Mouse (Mus musculus): ENCODE data around the gene 6330403K07Rik.
A peak's percentile ranks its signal among the peaks of the same experiment; 100 is the strongest.

6330403K07Rik gene

GRCm38 (mm10) chr11:71033163-71033761, at the start of gene 6330403K07Rik:
6330403K07Rik (minus strand) TSS chr11:71033513.
- no peak for DNase-seq (ENCODE audit: extremely low read depth, insufficient read length, low spot score)

GRCm38 (mm10) chr11:71076342-71076741, 43.0 kb upstream of the 6330403K07Rik start:
- no peak for DNase-seq (ENCODE audit: extremely low read depth, insufficient read length, low spot score)

- no peak for DNase-seq (ENCODE audit: extremely low read depth, insufficient read length, low spot score)
These were observed 19.2 kb upstream of the 6330403K07Rik start for GRCm38 (mm10) chr11:71052554-71052953.

GRCm38 (mm10) chr11:71039526-71040298, 6.4 kb upstream of the 6330403K07Rik start:
- no peak for DNase-seq (ENCODE audit: extremely low read depth, insufficient read length, low spot score)

- peak; percentile 13 for DNase-seq (ENCODE audit: extremely low read depth, insufficient read length, low spot score)
These were observed 686 bp downstream of the 6330403K07Rik start for GRCm38 (mm10) chr11:71032491-71033162.

GRCm38 (mm10) chr11:71032070-71032469, 1.2 kb downstream of the 6330403K07Rik start:
- no peak for DNase-seq (ENCODE audit: extremely low read depth, insufficient read length, low spot score)

GRCm38 (mm10) chr11:71029403-71030118, 3.8 kb downstream of the 6330403K07Rik start:
- no peak for DNase-seq (ENCODE audit: extremely low read depth, insufficient read length, low spot score)

- no peak for DNase-seq (ENCODE audit: extremely low read depth, insufficient read length, low spot score)
These were observed 5.0 kb downstream of the 6330403K07Rik start for GRCm38 (mm10) chr11:71028280-71028679.

- peak; percentile 99 for DNase-seq (ENCODE audit: extremely low read depth, insufficient read length, low spot score)
These were observed 13.9 kb downstream of the 6330403K07Rik start, which contains the start of the genes Mis12 and Derl2 for GRCm38 (mm10) chr11:71019201-71020068. Mis12 (plus strand) TSS chr11:71019611. Derl2 (minus strand) TSS chr11:71019841.

- no peak for DNase-seq (ENCODE audit: extremely low read depth, insufficient read length, low spot score)
These were observed 14.7 kb downstream of the 6330403K07Rik start for GRCm38 (mm10) chr11:71018416-71019200.

GRCm38 (mm10) chr11:71017051-71017450, 16.3 kb downstream of the 6330403K07Rik start:
- no peak for DNase-seq (ENCODE audit: extremely low read depth, insufficient read length, low spot score)

- no peak for DNase-seq (ENCODE audit: extremely low read depth, insufficient read length, low spot score)
These were observed 20.6 kb downstream of the 6330403K07Rik start for GRCm38 (mm10) chr11:71012743-71013142.

- no peak for DNase-seq (ENCODE audit: extremely low read depth, insufficient read length, low spot score)
These were observed 25.0 kb downstream of the 6330403K07Rik start for GRCm38 (mm10) chr11:71008321-71008720.

GRCm38 (mm10) chr11:71007831-71008230, 25.5 kb downstream of the 6330403K07Rik start:
- DNase-seq (ENCODE audit: extremely low read depth, insufficient read length, low spot score): no peak

GRCm38 (mm10) chr11:71007026-71007425, 26.3 kb downstream of the 6330403K07Rik start:
- no peak for DNase-seq (ENCODE audit: extremely low read depth, insufficient read length, low spot score)

- no peak for DNase-seq (ENCODE audit: extremely low read depth, insufficient read length, low spot score)
These were observed 28.3 kb downstream of the 6330403K07Rik start for GRCm38 (mm10) chr11:71005046-71005445.

- DNase-seq (ENCODE audit: extremely low read depth, insufficient read length, low spot score): peak; percentile 96
These were observed 29.0 kb downstream of the 6330403K07Rik start, which contains the start of gene Dhx33 for GRCm38 (mm10) chr11:71004316-71004773. Dhx33 (minus strand) TSS chr11:71004437.

- no peak for DNase-seq (ENCODE audit: extremely low read depth, insufficient read length, low spot score)
These were observed 29.6 kb downstream of the 6330403K07Rik start for GRCm38 (mm10) chr11:71003611-71004315.

Measured in 3134 (cell line).